8 mouse cellular contexts compared by ENCODE assay signal in genomic region chr4:57916201-57916661, GRCm38 (mm10). TPM values are rescaled to one million over a fixed set of nuclear protein-coding genes. Genes with fewer than 3 reads are reported as not detected.
A peak's percentile ranks its signal among the peaks of the same experiment; 100 is the strongest.
DNase-seq lines count a peak whose midpoint lies in the region; ATAC-seq and TF ChIP-seq lines count a peak whose summit lies in the region.

TSS of gene D630039A03Rik (minus strand) at chr4:57916297.

- no peak within 1 kb of the TSS for H3K9ac ChIP-seq in midbrain, embryonic 11.5 days (ENCODE audit: low read length)
- H3K9ac ChIP-seq in midbrain, embryonic 15.5 days = no peak within 1 kb of the TSS
- no peak within 1 kb of the TSS for H3K9ac ChIP-seq in liver, embryonic 11.5 days (ENCODE audit: low read depth, low read length)

- H3K4me2 ChIP-seq in midbrain, embryonic 11.5 days = no peak within 1 kb of the TSS
- no peak within 1 kb of the TSS for H3K4me2 ChIP-seq in midbrain, embryonic 15.5 days
- peak within 1 kb of the TSS; percentile 55 for H3K4me2 ChIP-seq in liver, embryonic 11.5 days

- H3K36me3 ChIP-seq in midbrain, embryonic 11.5 days (ENCODE audit: control insufficient read depth, insufficient read depth, low read length) = no peaks in the 10 kb centered on the region
- H3K36me3 ChIP-seq in midbrain, embryonic 15.5 days (replicated peaks) = no peaks in the 10 kb centered on the region
- no peaks in the 10 kb centered on the region for H3K36me3 ChIP-seq in liver, embryonic 11.5 days (ENCODE audit: control insufficient read depth, insufficient read depth, low read length)
- no peaks in the 10 kb centered on the region for H3K36me3 ChIP-seq in testis, adult 2 months (ENCODE audit: control insufficient read depth, insufficient read depth, low read length)

- no peak for TF ChIP-seq POLR2A in testis, adult 2 months (IDR thresholded peaks at IDR 0.05; ENCODE audit: control insufficient read depth, low read depth, low read length)

- no peak within 1 kb of the TSS for H3K4me3 ChIP-seq in midbrain, embryonic 11.5 days (ENCODE audit: low read depth, low read length)
- H3K4me3 ChIP-seq in midbrain, embryonic 15.5 days = no peak within 1 kb of the TSS
- peak within 1 kb of the TSS; percentile 23 for H3K4me3 ChIP-seq in liver, embryonic 11.5 days (ENCODE audit: low read depth, low read length)
- H3K4me3 ChIP-seq in testis, adult 2 months (ENCODE audit: control insufficient read depth, low read depth, low read length) = peak within 1 kb of the TSS; percentile 24; the same call in 1 of the 2 replicates

- 37% methylated on average over 9 of the region's 9 CpGs for WGBS in midbrain, embryonic 11.5 days
- WGBS in midbrain, embryonic 15.5 days = 41% methylated on average over 9 of the region's 9 CpGs
- 15% methylated on average over 9 of the region's 9 CpGs for WGBS in liver, embryonic 11.5 days

- H3K9me3 ChIP-seq in midbrain, embryonic 11.5 days (ENCODE audit: control insufficient read depth, low read length) = no peaks in the 10 kb centered on the region
- H3K9me3 ChIP-seq in midbrain, embryonic 15.5 days = no peaks in the 10 kb centered on the region
- no peaks in the 10 kb centered on the region for H3K9me3 ChIP-seq in liver, embryonic 11.5 days (ENCODE audit: control insufficient read depth, low read length)

- DNase-seq in midbrain, embryonic 11.5 days (ENCODE audit: low spot score, missing footprints) = peak; percentile 80
- peak; percentile 70 for DNase-seq in adrenal gland, postnatal 25 days
- DNase-seq in induced T-regulatory cell, adult 2 months (ENCODE audit: low read depth) = peak; percentile 49
- no peak for DNase-seq in liver, embryonic 11.5 days (ENCODE audit: low spot score)
- no peak for DNase-seq in right cerebral cortex, postnatal 36 days (ENCODE audit: low spot score in 2 of 2)

- no peaks in the 10 kb centered on the region for H3K27me3 ChIP-seq in midbrain, embryonic 11.5 days (ENCODE audit: control insufficient read depth, insufficient read depth, low read length)
- no peaks in the 10 kb centered on the region for H3K27me3 ChIP-seq in midbrain, embryonic 15.5 days (replicated peaks)
- peaks cover 4% of the 10 kb centered on the region for H3K27me3 ChIP-seq in liver, embryonic 11.5 days (replicated peaks; ENCODE audit: control insufficient read depth, insufficient read depth, low read length)
- H3K27me3 ChIP-seq in testis, adult 2 months (ENCODE audit: control insufficient read depth, insufficient read depth, low read length) = no peaks in the 10 kb centered on the region

- no peak for TF ChIP-seq CTCF in testis, adult 2 months (IDR thresholded peaks at IDR 0.05; ENCODE audit: control insufficient read depth, insufficient read depth, insufficient replicate concordance, low read depth, low read length)

- ATAC-seq in midbrain, embryonic 11.5 days (ENCODE audit: low FRiP score) = no peak
- no peak for ATAC-seq in midbrain, embryonic 15.5 days (replicated peaks)
- no peak for ATAC-seq in liver, embryonic 11.5 days (replicated peaks; ENCODE audit: low FRiP score)
- ATAC-seq in erythroblast, adult 5-6 weeks (replicated peaks; ENCODE audit: low FRiP score, poor library complexity, severe bottlenecking) = no peak

- H3K4me1 ChIP-seq in midbrain, embryonic 11.5 days (ENCODE audit: control insufficient read depth, insufficient read depth, low read length) = 0 out of 2 replicates have a peak, but pooled peaks cover 5% of the 10 kb centered on the region
- peaks cover 3% of the 10 kb centered on the region; the same call in 1 of the 2 replicates for H3K4me1 ChIP-seq in midbrain, embryonic 15.5 days
- peaks cover 3% of the 10 kb centered on the region; the same call in 1 of the 2 replicates for H3K4me1 ChIP-seq in liver, embryonic 11.5 days (replicated peaks; ENCODE audit: control insufficient read depth, insufficient read depth, low read length)
- peaks cover 17% of the 10 kb centered on the region for H3K4me1 ChIP-seq in testis, adult 2 months (ENCODE audit: control insufficient read depth, insufficient read depth, low read length)

- no peak within 1 kb of the TSS for H3K27ac ChIP-seq in midbrain, embryonic 11.5 days (ENCODE audit: low read depth, low read length)
- no peak within 1 kb of the TSS for H3K27ac ChIP-seq in midbrain, embryonic 15.5 days
- H3K27ac ChIP-seq in liver, embryonic 11.5 days (ENCODE audit: low read depth, low read length) = no peak within 1 kb of the TSS
- H3K27ac ChIP-seq in testis, adult 2 months (ENCODE audit: control insufficient read depth, insufficient read depth, low read depth, low read length) = no peak within 1 kb of the TSS

RNA-seq across cellular contexts. Expression of gene D630039A03Rik, which starts in this region (rescaled TPM):
- 0.04 TPM in 1 of 2 replicates, not detected in the other for polyA plus RNA-seq in midbrain, embryonic 11.5 days (2014; fragmentation: Nextera tagmentation; extraction: Ambion mirVana)
- 0.05 and 0.08 TPM in 2 replicates for polyA plus RNA-seq in midbrain, embryonic 15.5 days (2015; fragmentation: Nextera tagmentation; extraction: Ambion mirVana)
- total RNA-seq in adrenal gland, postnatal 25 days (2021) = 9.2 and 10.0 TPM in 2 replicates
- 0.36 and 0.48 TPM in 2 replicates for polyA plus RNA-seq in liver, embryonic 11.5 days (2014; fragmentation: Nextera tagmentation; extraction: Ambion mirVana)
- 0.06 and 0.18 TPM in 2 replicates for polyA plus RNA-seq in testis, adult 2 months (2012; rRNA removed)
- total RNA-seq in erythroblast, adult 5-6 weeks (2015; ENCODE audit: low replicate concordance) = 0.42 TPM in 1 of 2 replicates, not detected in the other
- 0.51 TPM in 1 of 2 replicates, not detected in the other for total RNA-seq in erythroblast, adult 5-6 weeks (2017; ENCODE audit: low replicate concordance)

Comparison
In these comparisons a context has a peak if more than half of its experiments do, and no peak if none do; other contexts are left out.
1. Peak in DNase-seq in midbrain, embryonic 11.5 days; RNA of the gene not detected or under 1 TPM.
2. DNase-seq: peak in adrenal gland, postnatal 25 days (single experiment) and induced T-regulatory cell, adult 2 months (single experiment); none in liver, embryonic 11.5 days (single experiment) and right cerebral cortex, postnatal 36 days (0 of 2).
3. H3K4me3 ChIP-seq: peak in liver, embryonic 11.5 days (single experiment) and testis, adult 2 months (single experiment); none in midbrain, embryonic 11.5 days (single experiment) and midbrain, embryonic 15.5 days (single experiment).